Mouse (Mus musculus): ENCODE data around the gene Sept11. TPM values are rescaled to one million over a fixed set of nuclear protein-coding genes. Genes with fewer than 3 reads are reported as not detected.

Sept11 gene
- 45.8 TPM for polyA plus RNA-seq (2014; fragmentation: Illumina TruSeq; extraction: RNeasy Lipid Tissue Mini Kit (QIAGEN cat#74804); ENCODE audit: low read depth, low replicate concordance)

DNA sequence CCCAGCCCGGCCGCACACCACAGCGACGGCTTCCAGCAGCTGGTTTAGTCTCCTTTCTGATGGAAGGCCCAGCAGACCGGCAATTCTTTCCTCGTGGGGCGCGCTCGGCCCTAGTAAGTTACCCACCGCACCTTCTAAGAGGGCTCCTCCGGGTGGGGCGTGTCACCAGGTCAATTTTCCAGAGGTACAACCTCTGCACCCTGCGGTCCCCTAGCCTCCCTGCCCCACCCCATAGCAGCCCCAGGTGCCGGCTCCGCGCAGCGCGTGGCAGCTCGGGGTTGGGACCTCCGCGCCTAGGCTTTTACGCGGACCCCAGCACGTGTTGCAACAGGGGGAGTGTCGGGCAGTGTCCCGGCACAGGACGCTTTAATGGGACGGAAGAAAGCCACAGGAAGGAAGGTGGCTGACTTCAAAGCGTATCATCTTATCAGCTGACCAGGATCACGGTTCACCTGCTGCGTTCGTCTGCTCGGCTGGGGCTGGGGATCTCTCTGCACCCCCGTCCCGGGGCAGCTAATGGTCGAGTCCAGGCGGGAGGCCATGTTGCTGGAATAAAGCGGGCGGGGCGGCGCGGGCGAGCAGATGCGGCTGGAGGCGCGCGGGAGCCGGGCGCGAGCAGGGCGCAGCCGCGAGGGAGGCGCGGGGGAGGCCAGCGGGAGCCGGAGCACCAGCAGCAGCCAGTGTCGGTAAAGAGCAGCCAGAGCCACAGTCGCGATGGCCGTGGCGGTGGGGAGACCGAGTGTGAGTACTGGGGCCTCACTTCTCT is at the start of gene Sept11:
Gene Sept11, plus strand, starts transcription at position 581 of the 766 bp plus-strand sequence.

DNA sequence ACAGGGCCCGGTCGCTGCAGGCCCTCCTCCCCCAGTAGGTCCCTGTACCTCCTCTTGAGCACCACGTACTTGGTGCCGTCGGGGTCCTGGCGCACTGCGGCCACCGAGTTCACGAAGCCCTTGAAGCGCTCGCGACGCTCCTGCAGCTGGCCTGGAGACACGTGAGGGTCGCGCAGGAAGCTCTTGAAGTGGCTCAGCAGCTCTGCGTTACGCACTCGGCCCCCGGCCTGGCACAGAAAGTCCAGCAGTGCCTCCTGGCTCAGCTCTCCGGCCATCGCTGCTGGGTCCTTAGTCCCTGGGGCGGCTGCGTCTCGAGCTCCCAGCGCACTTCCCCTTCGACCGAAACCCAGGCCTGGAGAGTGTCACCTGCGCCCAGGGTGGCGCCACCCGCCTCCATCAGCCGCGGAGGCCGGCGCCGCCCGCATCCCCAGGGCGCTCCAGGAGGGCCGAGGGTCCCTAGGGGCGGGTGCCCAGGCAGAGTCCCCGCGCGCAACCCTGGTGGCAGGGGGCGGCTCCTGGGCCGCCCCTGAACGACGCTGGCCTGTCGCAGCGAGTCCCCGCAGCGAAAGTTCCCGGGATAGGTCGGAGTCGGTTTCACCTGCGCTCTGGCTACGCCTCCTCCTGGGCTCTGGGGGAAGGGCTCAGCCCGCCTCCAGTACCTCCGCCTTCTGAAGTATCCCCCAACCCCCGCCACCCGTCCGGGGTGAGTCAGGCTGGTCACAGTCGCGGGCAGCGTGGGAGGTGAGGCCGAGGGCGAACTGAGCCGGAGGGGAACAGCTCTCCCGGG is 48.5 kb upstream of the Sept11 start, which contains the start of gene Sowahb:
Gene Sowahb, minus strand, starts transcription at position 439 of the 787 bp plus-strand sequence.

DNA sequence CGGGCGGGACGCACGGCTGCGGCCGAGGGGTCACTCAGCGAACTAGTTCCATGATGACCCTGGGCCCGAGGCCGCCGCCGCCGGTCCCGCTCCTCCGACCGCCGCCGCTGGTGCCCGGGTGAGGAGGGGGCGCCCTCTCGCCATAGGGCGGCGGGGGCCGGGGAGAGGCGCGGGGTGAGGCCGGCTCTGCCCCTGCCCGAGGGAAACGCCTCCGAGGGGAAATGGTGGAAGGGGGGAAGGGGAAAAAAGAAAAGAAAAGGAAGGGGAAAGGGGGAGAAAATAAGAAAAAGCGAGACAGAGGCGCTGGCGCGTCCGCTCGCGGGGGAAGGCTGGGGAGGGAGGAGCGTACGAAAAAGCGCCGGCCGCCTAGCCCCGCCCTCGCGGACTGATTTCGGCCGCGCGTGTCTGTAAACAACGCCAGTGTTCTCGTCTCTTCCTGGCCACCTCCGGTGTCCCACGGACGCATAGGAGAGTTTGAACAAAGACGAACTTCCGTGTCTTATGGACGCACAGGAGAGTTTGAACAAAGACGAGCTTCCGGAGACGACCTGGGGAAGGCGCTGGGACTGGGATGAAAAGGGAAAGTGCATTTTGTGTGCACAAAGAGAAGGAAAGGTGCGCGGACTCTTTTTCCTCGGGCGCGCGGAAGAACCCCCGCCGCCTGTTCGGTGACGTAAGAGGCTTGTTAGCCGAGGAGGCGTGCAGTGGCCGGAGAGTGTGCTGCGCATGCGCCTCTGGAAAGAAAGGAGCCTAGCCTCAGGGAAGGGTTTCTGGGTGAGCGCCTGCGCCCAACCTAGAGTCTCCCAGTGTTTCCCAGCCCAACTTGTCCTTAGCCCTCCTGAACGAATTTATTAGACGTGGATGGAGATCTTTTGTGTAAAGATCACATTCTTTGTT is 113.1 kb downstream of the Sept11 start, which contains the start of the genes Ccni and 2010109A12Rik:
Gene Ccni, minus strand, starts transcription at position 387 of the 897 bp plus-strand sequence.
Gene 2010109A12Rik, plus strand, starts transcription at position 410 of the 897 bp plus-strand sequence.

Other genes with a start within 250 kb of the Sept11 start
- 10.3 TPM for gene Sowahb, start 48.4 kb upstream of the Sept11 start, polyA plus RNA-seq (2014; fragmentation: Illumina TruSeq; extraction: RNeasy Lipid Tissue Mini Kit (QIAGEN cat#74804); ENCODE audit: low read depth, low replicate concordance)
- gene Ccni, start 113.1 kb downstream of the Sept11 start, polyA plus RNA-seq (2014; fragmentation: Illumina TruSeq; extraction: RNeasy Lipid Tissue Mini Kit (QIAGEN cat#74804); ENCODE audit: low read depth, low replicate concordance) = 716 TPM
- gene 2010109A12Rik, start 113.1 kb downstream of the Sept11 start, polyA plus RNA-seq (2014; fragmentation: Illumina TruSeq; extraction: RNeasy Lipid Tissue Mini Kit (QIAGEN cat#74804); ENCODE audit: low read depth, low replicate concordance) = 2.5 TPM
- 54.4 TPM for gene Ccng2, start 173.8 kb downstream of the Sept11 start, polyA plus RNA-seq (2014; fragmentation: Illumina TruSeq; extraction: RNeasy Lipid Tissue Mini Kit (QIAGEN cat#74804); ENCODE audit: low read depth, low replicate concordance)

Measured in kidney, adult 10 weeks (tissue).